Mouse (Mus musculus): ENCODE results near the gene Prep. TPM values are rescaled to one million over a fixed set of nuclear protein-coding genes. Genes with fewer than 3 reads are reported as not detected.

The Prep gene
- total RNA-seq, 2 experiments from 2014 or later: 14.5 to 14.6 TPM

- no peak for DNase-seq (ENCODE audit: low spot score in 2 of 2)
- intact Hi-C loops (cut with DNase I): no loop called here
Observed at GRCm38 (mm10) chr10:45107313-45107712, 40.3 kb downstream of the Prep start.

- intact Hi-C loops (cut with DNase I): no loop called here
- peak in 1 of 2 experiments; percentile 12 for DNase-seq (ENCODE audit: low spot score in 2 of 2)
Observed at GRCm38 (mm10) chr10:45109041-45109440, 42.0 kb downstream of the Prep start.

- intact Hi-C loops (cut with DNase I): no loop called here
- no peak for DNase-seq (ENCODE audit: low spot score in 2 of 2)
Observed at GRCm38 (mm10) chr10:45109974-45110373, 43.0 kb downstream of the Prep start.

GRCm38 (mm10) chr10:45112927-45113326, 45.9 kb downstream of the Prep start:
- intact Hi-C loops (cut with DNase I): no loop called here

GRCm38 (mm10) chr10:45114462-45114861, 47.5 kb downstream of the Prep start:
- no peak for DNase-seq (ENCODE audit: low spot score in 2 of 2)
- intact Hi-C loops (cut with DNase I): no loop called here

More at GRCm38 (mm10) chr10:45112927-45113326, 45.9 kb downstream of the Prep start:
- DNase-seq (ENCODE audit: low spot score in 2 of 2): no peak

GRCm38 (mm10) chr10:45116832-45117231, 49.8 kb downstream of the Prep start:
- no peak for DNase-seq (ENCODE audit: low spot score in 2 of 2)
- intact Hi-C loops (cut with DNase I): no loop called here

- no peak for DNase-seq (ENCODE audit: low spot score in 2 of 2)
- intact Hi-C loops (cut with DNase I): no loop called here
Observed at GRCm38 (mm10) chr10:45118389-45118788, 51.4 kb downstream of the Prep start.

- intact Hi-C loops (cut with DNase I): no loop called here
- DNase-seq (ENCODE audit: low spot score in 2 of 2): no peak
Observed at GRCm38 (mm10) chr10:45121637-45122036, 54.6 kb downstream of the Prep start.

GRCm38 (mm10) chr10:45122476-45122875, 55.5 kb downstream of the Prep start:
- no peak for DNase-seq (ENCODE audit: low spot score in 2 of 2)
- intact Hi-C loops (cut with DNase I): no loop called here

GRCm38 (mm10) chr10:45123011-45123410, 56.0 kb downstream of the Prep start:
- intact Hi-C loops (cut with DNase I): no loop called here
- DNase-seq (ENCODE audit: low spot score in 2 of 2): no peak

- no peak for DNase-seq (ENCODE audit: low spot score in 2 of 2)
- intact Hi-C loops (cut with DNase I): no loop called here
Observed at GRCm38 (mm10) chr10:45129105-45129504, 62.1 kb downstream of the Prep start.

GRCm38 (mm10) chr10:45130004-45130403, 63.0 kb downstream of the Prep start:
- no peak for DNase-seq (ENCODE audit: low spot score in 2 of 2)
- intact Hi-C loops (cut with DNase I): no loop called here

- DNase-seq (ENCODE audit: low spot score in 2 of 2): peak in 1 of 2 experiments; percentile 34
- intact Hi-C loops (cut with DNase I): no loop called here
Observed at GRCm38 (mm10) chr10:45132371-45132770, 65.4 kb downstream of the Prep start.

- peak; percentile 23 to 43 for DNase-seq (ENCODE audit: low spot score in 2 of 2)
- intact Hi-C loops (cut with DNase I): no loop called here
Observed at GRCm38 (mm10) chr10:45136806-45137205, 69.8 kb downstream of the Prep start.

- intact Hi-C loops (cut with DNase I): no loop called here
- DNase-seq (ENCODE audit: low spot score in 2 of 2): no peak
Observed at GRCm38 (mm10) chr10:45139910-45140309, 72.9 kb downstream of the Prep start.

GRCm38 (mm10) chr10:45140474-45141212, 73.6 kb downstream of the Prep start:
- intact Hi-C loops (cut with DNase I): no loop called here
- no peak for DNase-seq (ENCODE audit: low spot score in 2 of 2)

- DNase-seq (ENCODE audit: low spot score in 2 of 2): no peak
- intact Hi-C loops (cut with DNase I): no loop called here
Observed at GRCm38 (mm10) chr10:45142359-45142758, 75.4 kb downstream of the Prep start.

GRCm38 (mm10) chr10:45144038-45144817, 77.2 kb downstream of the Prep start:
- DNase-seq (ENCODE audit: low spot score in 2 of 2): no peak
- intact Hi-C loops (cut with DNase I): no loop called here

GRCm38 (mm10) chr10:45146821-45147220, 79.8 kb downstream of the Prep start:
- intact Hi-C loops (cut with DNase I): no loop called here
- DNase-seq (ENCODE audit: low spot score in 2 of 2): no peak

GRCm38 (mm10) chr10:45151137-45151536, 84.1 kb downstream of the Prep start:
- intact Hi-C loops (cut with DNase I): no loop called here
- no peak for DNase-seq (ENCODE audit: low spot score in 2 of 2)

Measured in left cerebral cortex, postnatal 14 days (tissue).